Mouse (Mus musculus) intestine, embryonic 15.5 days (tissue): ENCODE results near the gene Zkscan16. TPM values are rescaled to one million over a fixed set of nuclear protein-coding genes. Genes with fewer than 3 reads are reported as not detected.

Experiments
- ATAC-seq: fragments of 200-750 bp; cut with Nextera tagmentation; 2 replicates; pipeline ENCODE4 v1.8.0; 2017; ENCODE audit warnings: moderate TSS enrichment, moderate library complexity
- H3K27ac ChIP-seq: fragments of 300-500 bp; sonication (generic); 2 replicates; pipeline ENCODE4 v1.5.1; 2015; ENCODE audit warnings: mild to moderate bottlenecking, inconsistent platforms
- H3K27me3 ChIP-seq: fragments of 300-500 bp; sonication (generic); replicated peaks from 2 replicates; pipeline ENCODE4 v1.6.1; 2015; ENCODE audit warnings: inconsistent platforms
- H3K36me3 ChIP-seq: fragments of 300-500 bp; sonication (generic); 2 replicates; pipeline ENCODE4 v1.6.1; 2015; ENCODE audit warnings: inconsistent platforms
- H3K4me1 ChIP-seq: fragments of 300-500 bp; sonication (generic); replicated peaks from 2 replicates; pipeline ENCODE4 v1.6.1; 2015; ENCODE audit warnings: inconsistent platforms
- H3K4me2 ChIP-seq: fragments of 300-500 bp; sonication (generic); replicated peaks from 2 replicates; pipeline ENCODE4 v1.6.1; 2015; ENCODE audit warnings: mild to moderate bottlenecking, inconsistent platforms
- H3K4me3 ChIP-seq: fragments of 300-500 bp; sonication (generic); replicated peaks from 2 replicates; pipeline ENCODE4 v1.5.1; 2015; ENCODE audit warnings: inconsistent platforms
- H3K9ac ChIP-seq: fragments of 300-500 bp; sonication (generic); 2 replicates; pipeline ENCODE4 v1.6.1; 2015; ENCODE audit warnings: inconsistent platforms
- H3K9me3 ChIP-seq: fragments of 300-500 bp; sonication (generic); 2 replicates; pipeline ENCODE4 v1.6.1; 2016; ENCODE audit warnings: inconsistent platforms
- WGBS: fragments of 180-500 bp; shearing (Covaris S2); methylation state at CpG from one replicate; pipeline ENCODE4 v1.1.7; 2015; 5-methylcytosine and 5-hydroxymethylcytosine counted together
- polyA plus RNA-seq: library from polyadenylated mRNA; unstranded; fragments of >200 nt; fragmentation: Nextera tagmentation; extraction: Ambion mirVana; gene quantifications from 2 replicates; pipeline ENCODE4 v1.2.1, GENCODE M21; 2015

Zkscan16 gene
- polyA plus RNA-seq, 1 experiment from 2014 or later, result 0.40 TPM

- no peak overlapping the region for H3K9ac ChIP-seq
- no peaks in the 10 kb centered on the region for H3K36me3 ChIP-seq
- H3K4me1 ChIP-seq, result no peaks in the 10 kb centered on the region; the same call in 1 of the 2 replicates
- 65% methylated on average over 5 of the region's 5 CpGs for WGBS
- no peaks in the 10 kb centered on the region for H3K9me3 ChIP-seq
- no peaks in the 10 kb centered on the region for H3K27me3 ChIP-seq
- no peak overlapping the region for H3K4me3 ChIP-seq
- no peak overlapping the region for H3K27ac ChIP-seq
- H3K4me2 ChIP-seq, result peak overlapping the region; percentile 78; the same call in 1 of the 2 replicates
- ATAC-seq, result no peak
These were observed 1.3 kb downstream of the Zkscan16 start for GRCm38 (mm10) chr4:58944695-58945094.

- H3K27ac ChIP-seq, result no peak overlapping the region
- WGBS, result 83% methylated on average over 4 of the region's 4 CpGs
- H3K4me1 ChIP-seq, result no peaks in the 10 kb centered on the region; the same call in 1 of the 2 replicates
- no peak overlapping the region for H3K4me2 ChIP-seq
- no peak overlapping the region for H3K4me3 ChIP-seq
- H3K27me3 ChIP-seq, result no peaks in the 10 kb centered on the region
- ATAC-seq, result no peak
- no peaks in the 10 kb centered on the region for H3K9me3 ChIP-seq
- no peaks in the 10 kb centered on the region for H3K36me3 ChIP-seq
- H3K9ac ChIP-seq, result no peak overlapping the region
These were observed 5.0 kb downstream of the Zkscan16 start for GRCm38 (mm10) chr4:58948391-58948790.

- Histone ChIP-seq H3K9ac (no peak overlapping the region), H3K27ac (no peak overlapping the region), H3K4me3 (no peak overlapping the region), H3K27me3 (no peaks in the 10 kb centered on the region), H3K36me3 (no peaks in the 10 kb centered on the region), H3K9me3 (no peaks in the 10 kb centered on the region), H3K4me2 (no peak overlapping the region), H3K4me1 (no peaks in the 10 kb centered on the region)
- 91% methylated on average over 11 of the region's 11 CpGs for WGBS
- ATAC-seq, result no peak
These were observed 9.2 kb downstream of the Zkscan16 start for GRCm38 (mm10) chr4:58952630-58953029.

GRCm38 (mm10) chr4:58961719-58962118 is 18.3 kb downstream of the Zkscan16 start:
- Histone ChIP-seq H3K9ac (no peak overlapping the region), H3K27ac (no peak overlapping the region), H3K4me1 (no peaks in the 10 kb centered on the region), H3K36me3 (no peaks in the 10 kb centered on the region), H3K4me2 (no peak overlapping the region), H3K9me3 (no peaks in the 10 kb centered on the region), H3K27me3 (no peaks in the 10 kb centered on the region), H3K4me3 (no peak overlapping the region)
- no peak for ATAC-seq
- 91% methylated on average over 15 of the region's 15 CpGs for WGBS

GRCm38 (mm10) chr4:58963271-58963670 is 19.8 kb downstream of the Zkscan16 start:
- Histone ChIP-seq H3K4me1 (no peaks in the 10 kb centered on the region), H3K4me2 (no peak overlapping the region), H3K9me3 (no peaks in the 10 kb centered on the region), H3K9ac (no peak overlapping the region), H3K36me3 (no peaks in the 10 kb centered on the region), H3K4me3 (no peak overlapping the region), H3K27me3 (no peaks in the 10 kb centered on the region), H3K27ac (no peak overlapping the region)
- 91% methylated on average over 4 of the region's 4 CpGs for WGBS
- ATAC-seq, result no peak

- H3K4me1 ChIP-seq, result no peaks in the 10 kb centered on the region
- no peaks in the 10 kb centered on the region for H3K27me3 ChIP-seq
- no peaks in the 10 kb centered on the region for H3K36me3 ChIP-seq
- H3K9me3 ChIP-seq, result no peaks in the 10 kb centered on the region
- no peak overlapping the region for H3K4me3 ChIP-seq
- no peak for ATAC-seq
- H3K9ac ChIP-seq, result no peak overlapping the region
- no peak overlapping the region for H3K27ac ChIP-seq
- 80% methylated on average over 1 of the region's 1 CpGs for WGBS
- H3K4me2 ChIP-seq, result no peak overlapping the region
These were observed 21.7 kb downstream of the Zkscan16 start for GRCm38 (mm10) chr4:58965136-58965535.

- 94% methylated on average over 4 of the region's 4 CpGs for WGBS
- Histone ChIP-seq H3K27me3 (no peaks in the 10 kb centered on the region), H3K9me3 (no peaks in the 10 kb centered on the region), H3K4me2 (no peak overlapping the region), H3K36me3 (no peaks in the 10 kb centered on the region), H3K4me1 (no peaks in the 10 kb centered on the region), H3K27ac (no peak overlapping the region), H3K4me3 (no peak overlapping the region), H3K9ac (no peak overlapping the region)
- 0 out of 2 replicates have a peak, but pooled peaks have one; percentile 36 for ATAC-seq
These were observed 27.2 kb downstream of the Zkscan16 start for GRCm38 (mm10) chr4:58970678-58971077.

GRCm38 (mm10) chr4:58975711-58976110 is 32.3 kb downstream of the Zkscan16 start:
- ATAC-seq, result no peak
- H3K36me3 ChIP-seq, result no peaks in the 10 kb centered on the region
- 81% methylated on average over 5 of the region's 5 CpGs for WGBS
- no peaks in the 10 kb centered on the region for H3K27me3 ChIP-seq
- H3K4me1 ChIP-seq, result no peaks in the 10 kb centered on the region
- H3K4me3 ChIP-seq, result no peak overlapping the region
- H3K9ac ChIP-seq, result no peak overlapping the region
- no peak overlapping the region for H3K4me2 ChIP-seq
- no peak overlapping the region for H3K27ac ChIP-seq
- no peaks in the 10 kb centered on the region for H3K9me3 ChIP-seq

- Histone ChIP-seq H3K4me2 (no peak overlapping the region), H3K27me3 (no peaks in the 10 kb centered on the region), H3K4me1 (no peaks in the 10 kb centered on the region; the same call in 1 of the 2 replicates), H3K27ac (no peak overlapping the region), H3K36me3 (no peaks in the 10 kb centered on the region), H3K9ac (no peak overlapping the region), H3K4me3 (no peak overlapping the region), H3K9me3 (no peaks in the 10 kb centered on the region)
- 90% methylated on average over 6 of the region's 6 CpGs for WGBS
- no peak for ATAC-seq
These were observed 38.0 kb downstream of the Zkscan16 start for GRCm38 (mm10) chr4:58981421-58981820.

- no peak overlapping the region for H3K4me2 ChIP-seq
- H3K4me3 ChIP-seq, result no peak overlapping the region
- no peaks in the 10 kb centered on the region for H3K36me3 ChIP-seq
- no peaks in the 10 kb centered on the region for H3K27me3 ChIP-seq
- no peak overlapping the region for H3K9ac ChIP-seq
- no peaks in the 10 kb centered on the region; the same call in 1 of the 2 replicates for H3K4me1 ChIP-seq
- no peak overlapping the region for H3K27ac ChIP-seq
- no peaks in the 10 kb centered on the region for H3K9me3 ChIP-seq
- WGBS, result 86% methylated on average over 8 of the region's 8 CpGs
- ATAC-seq, result no peak
These were observed 39.4 kb downstream of the Zkscan16 start for GRCm38 (mm10) chr4:58982806-58983205.

- Histone ChIP-seq H3K4me1 (no peaks in the 10 kb centered on the region; the same call in 1 of the 2 replicates), H3K27me3 (no peaks in the 10 kb centered on the region), H3K4me2 (no peak overlapping the region), H3K9me3 (no peaks in the 10 kb centered on the region), H3K27ac (no peak overlapping the region), H3K4me3 (no peak overlapping the region), H3K36me3 (no peaks in the 10 kb centered on the region), H3K9ac (no peak overlapping the region)
- 18% methylated on average over 7 of the region's 7 CpGs for WGBS
- ATAC-seq, result peak; percentile 60
These were observed 41.8 kb downstream of the Zkscan16 start for GRCm38 (mm10) chr4:58985157-58985648.

GRCm38 (mm10) chr4:58986540-58987190 is 43.2 kb downstream of the Zkscan16 start, which contains the start of gene Ptgr1:
Gene Ptgr1, minus strand, starts transcription at chr4:58987119.
- peak within 1 kb of the TSS; percentile 74 for H3K27ac ChIP-seq
- H3K36me3 ChIP-seq, result no peaks in the 10 kb centered on the region
- peak within 1 kb of the TSS; percentile 69 for H3K9ac ChIP-seq
- ATAC-seq, result peak; percentile 84
- no peaks in the 10 kb centered on the region for H3K27me3 ChIP-seq
- 1% methylated on average over 28 of the region's 28 CpGs for WGBS
- no peaks in the 10 kb centered on the region; the same call in 1 of the 2 replicates for H3K4me1 ChIP-seq
- H3K9me3 ChIP-seq, result no peaks in the 10 kb centered on the region
- peak within 1 kb of the TSS; percentile 71 for H3K4me3 ChIP-seq
- peak within 1 kb of the TSS; percentile 90 for H3K4me2 ChIP-seq
